Mouse (Mus musculus): ENCODE results near the gene Supv3l1. TPM values are rescaled to one million over a fixed set of nuclear protein-coding genes. Genes with fewer than 3 reads are reported as not detected.

Supv3l1 gene
- total RNA-seq, 1 experiment from 2014 or later: 44.9 TPM

GRCm38 (mm10) chr10:62419422-62419821 is 30.1 kb downstream of the Supv3l1 start:
- no peak for ATAC-seq (replicated peaks; ENCODE audit: low read depth, poor library complexity, severe bottlenecking)

- ATAC-seq (replicated peaks; ENCODE audit: low read depth, poor library complexity, severe bottlenecking): no peak
These were observed 30.6 kb downstream of the Supv3l1 start for GRCm38 (mm10) chr10:62418831-62419356.

DNA sequence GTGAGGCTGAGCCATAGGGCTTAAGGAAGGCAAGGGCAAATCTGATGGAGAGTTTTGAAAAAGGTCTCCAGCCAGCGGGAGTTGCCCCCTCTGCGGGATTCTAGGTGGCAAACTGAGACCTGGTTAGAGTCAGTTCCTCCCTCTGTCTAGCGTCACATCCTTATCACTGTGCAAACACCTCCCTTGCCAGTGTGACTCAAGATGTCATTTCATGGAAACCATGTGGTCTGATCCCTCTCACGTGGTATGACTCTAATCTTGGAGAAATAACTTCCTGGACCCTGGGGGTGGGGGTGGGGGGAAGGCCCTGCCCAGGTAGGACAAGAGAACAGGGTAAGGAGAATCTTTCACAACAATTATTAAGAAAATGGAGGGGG is 35.9 kb downstream of the Supv3l1 start:
- peak; percentile 23; the same call in 1 of the 2 replicates for ATAC-seq (replicated peaks; ENCODE audit: low read depth, poor library complexity, severe bottlenecking)

GRCm38 (mm10) chr10:62412906-62413605 is 36.5 kb downstream of the Supv3l1 start:
- no peak for ATAC-seq (replicated peaks; ENCODE audit: low read depth, poor library complexity, severe bottlenecking)

GRCm38 (mm10) chr10:62411431-62412410 is 37.8 kb downstream of the Supv3l1 start:
- ATAC-seq (replicated peaks; ENCODE audit: low read depth, poor library complexity, severe bottlenecking): no peak

GRCm38 (mm10) chr10:62410943-62411342 is 38.6 kb downstream of the Supv3l1 start:
- peak; percentile 92 for ATAC-seq (replicated peaks; ENCODE audit: low read depth, poor library complexity, severe bottlenecking)

DNA sequence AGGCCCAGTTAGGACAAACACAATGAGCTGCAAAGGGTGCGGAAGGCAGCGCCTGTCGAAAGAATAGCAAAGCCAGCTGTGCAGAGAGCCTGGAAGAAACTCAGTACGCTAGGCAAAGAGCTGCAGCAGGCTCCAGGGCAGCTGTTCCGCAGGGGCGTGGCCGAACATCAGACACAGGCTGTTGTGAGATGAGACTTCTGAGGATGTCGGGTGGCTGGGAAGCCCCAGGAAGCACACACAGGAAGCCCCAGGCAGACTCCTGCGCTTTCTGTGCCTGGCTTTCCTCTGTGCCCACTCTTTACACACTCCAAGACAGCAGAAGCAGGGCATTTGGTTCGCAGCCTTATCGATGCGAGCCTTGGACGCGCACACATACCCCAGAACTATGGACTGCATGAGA is 44.6 kb downstream of the Supv3l1 start:
- peak; percentile 36; the same call in 1 of the 2 replicates for ATAC-seq (replicated peaks; ENCODE audit: low read depth, poor library complexity, severe bottlenecking)

- ATAC-seq (replicated peaks; ENCODE audit: low read depth, poor library complexity, severe bottlenecking): no peak
These were observed 47.9 kb downstream of the Supv3l1 start for GRCm38 (mm10) chr10:62401641-62402111.

DNA sequence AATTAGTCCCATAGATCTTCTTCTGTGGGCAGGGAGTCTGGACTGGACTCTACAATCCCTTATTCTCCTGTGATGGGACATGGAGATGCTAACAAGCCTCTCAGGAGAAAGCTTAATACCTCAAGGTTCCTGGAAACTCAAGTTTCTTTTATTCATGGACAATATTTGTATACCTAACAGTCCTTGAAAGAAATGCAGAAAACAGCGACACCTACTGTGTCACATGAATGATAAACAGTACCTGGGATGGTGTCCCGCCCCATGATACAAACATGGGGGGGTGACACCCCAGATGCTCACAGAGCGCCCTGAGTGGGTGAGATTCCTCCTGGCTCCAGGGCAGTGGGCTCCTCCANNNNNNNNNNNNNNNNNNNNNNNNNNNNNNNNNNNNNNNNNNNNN is 66.5 kb downstream of the Supv3l1 start:
- ATAC-seq (replicated peaks; ENCODE audit: low read depth, poor library complexity, severe bottlenecking): no peak

DNA sequence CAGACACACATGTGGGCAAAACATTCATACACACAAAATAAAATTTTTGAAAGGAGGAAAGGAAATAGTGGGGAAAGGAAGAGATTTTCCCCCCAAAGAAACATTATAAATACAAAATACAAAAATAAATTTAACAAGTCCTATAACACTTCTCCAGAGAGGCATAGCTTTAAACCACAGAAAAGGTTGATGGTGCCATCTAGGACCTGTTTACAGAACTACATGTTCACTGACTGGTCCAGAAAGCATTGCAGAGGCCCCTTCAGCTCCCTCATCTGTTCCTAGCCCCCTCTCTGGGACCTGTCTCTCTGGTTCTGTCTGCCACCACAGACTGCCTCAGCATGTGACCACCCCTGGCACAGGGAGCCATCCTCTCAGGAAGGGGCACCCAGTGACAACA is 68.6 kb downstream of the Supv3l1 start:
- ATAC-seq (replicated peaks; ENCODE audit: low read depth, poor library complexity, severe bottlenecking): no peak

- no peak for ATAC-seq (replicated peaks; ENCODE audit: low read depth, poor library complexity, severe bottlenecking)
These were observed 69.7 kb downstream of the Supv3l1 start, which contains the start of gene Hk1 for GRCm38 (mm10) chr10:62379808-62380207. TSS of gene Hk1 (minus strand) at chr10:62379908.

Other genes with a start within 250 kb of the Supv3l1 start
- 0.32 and 3.6 TPM in 2 replicates for gene Tspan15, start 218.5 kb downstream of the Supv3l1 start, total RNA-seq (2017)
- not detected in 2 replicates for gene Tacr2, start 197.3 kb downstream of the Supv3l1 start, total RNA-seq (2017)
- 156 and 195 TPM in 2 replicates for gene Hk1, start 69.8 kb downstream of the Supv3l1 start, total RNA-seq (2017)
- not detected in 2 replicates for gene Hkdc1, start 27.2 kb downstream of the Supv3l1 start, total RNA-seq (2017)
- gene 4930507D05Rik, start 249 bp downstream of the Supv3l1 start, total RNA-seq (2017): 0.19 and 1.0 TPM in 2 replicates
- 76.1 and 81.7 TPM in 2 replicates for gene Vps26a, start 37.1 kb upstream of the Supv3l1 start, total RNA-seq (2017)
- gene Srgn, start 77.7 kb upstream of the Supv3l1 start, total RNA-seq (2017): 1,072 and 1,492 TPM in 2 replicates
- 13.7 and 19.9 TPM in 2 replicates for gene Kif1bp, start 128.7 kb upstream of the Supv3l1 start, total RNA-seq (2017)
- 280 and 283 TPM in 2 replicates for gene Ddx21, start 152.5 kb upstream of the Supv3l1 start, total RNA-seq (2017)
- gene Ddx50, start 201.5 kb upstream of the Supv3l1 start, total RNA-seq (2017): 109 and 111 TPM in 2 replicates

Measured in common myeloid progenitor, adult 5-6 weeks (primary cell).